Mouse (Mus musculus) heart, adult 9 months (tissue): ENCODE data around the gene Gm15448.
"Not testable (repeated sequence)": the region's sequence is repeated elsewhere in the genome, so short reads cannot be mapped to it uniquely, and the experiment has no call there.

Experiments
- DNase-seq, 2 experiments: peaks; one replicate each; pipeline ENCODE4 v3.0.0; 2022; ENCODE audit warnings: low spot score in 2 of 2

The Gm15448 gene

GRCm38 (mm10) chr7:3825599-3825998 is at the start of gene Gm15448:
Gene Gm15448 (minus strand): TSS chr7:3825687.
- not testable (repeated sequence) for DNase-seq

GRCm38 (mm10) chr7:3875032-3875431 is 49.5 kb upstream of the Gm15448 start:
- DNase-seq = not testable (repeated sequence)

GRCm38 (mm10) chr7:3844951-3845350 is 19.5 kb upstream of the Gm15448 start, which contains the start of gene Pira2:
Gene Pira2 (minus strand): TSS chr7:3845051.
- DNase-seq = not testable (repeated sequence)

GRCm38 (mm10) chr7:3837854-3838253 is 12.4 kb upstream of the Gm15448 start:
- DNase-seq = not testable (repeated sequence)

GRCm38 (mm10) chr7:3830633-3831032 is 5.1 kb upstream of the Gm15448 start:
- not testable (repeated sequence) for DNase-seq

GRCm38 (mm10) chr7:3811912-3812311 is 13.6 kb downstream of the Gm15448 start:
- not testable (repeated sequence) for DNase-seq

- DNase-seq = not testable (repeated sequence)
Measured at GRCm38 (mm10) chr7:3802935-3803334, 22.6 kb downstream of the Gm15448 start.

- DNase-seq = not testable (repeated sequence)
Measured at GRCm38 (mm10) chr7:3799940-3800339, 25.5 kb downstream of the Gm15448 start.

- DNase-seq = not testable (repeated sequence)
Measured at GRCm38 (mm10) chr7:3796286-3796685, 29.2 kb downstream of the Gm15448 start.
